Mouse (Mus musculus) splenic B cell, adult 2 months (primary cell): Measurements from ENCODE around the gene Dctn2.
"Not testable (repeated sequence)": the region's sequence is repeated elsewhere in the genome, so short reads cannot be mapped to it uniquely, and the experiment has no call there.

ENCODE experiments used
- DNase-seq: peaks from one replicate; pipeline ENCODE4 v3.0.0-alpha.2; 2011; ENCODE audit warnings: low read depth, low spot score
- H3K27me3 ChIP-seq: 2 replicates; pipeline ENCODE4 v1.6.1; 2012; ENCODE audit warnings: mild to moderate bottlenecking, low read length, moderate library complexity, mixed read lengths; ENCODE audit not compliant: control insufficient read depth, poor library complexity, insufficient read depth, severe bottlenecking
- H3K36me3 ChIP-seq: 2 replicates; pipeline ENCODE4 v1.6.1; 2012; ENCODE audit warnings: mild to moderate bottlenecking, low read length, moderate library complexity, mixed read lengths; ENCODE audit not compliant: control insufficient read depth, poor library complexity, insufficient read depth, severe bottlenecking

The Dctn2 gene

GRCm38 (mm10) chr10:127289573-127290191 is 23.5 kb downstream of the Dctn2 start:
- DNase-seq: peak; percentile 80
- peaks cover 4% of the 10 kb centered on the region for H3K36me3 ChIP-seq
- H3K27me3 ChIP-seq: no peaks in the 10 kb centered on the region

DNA sequence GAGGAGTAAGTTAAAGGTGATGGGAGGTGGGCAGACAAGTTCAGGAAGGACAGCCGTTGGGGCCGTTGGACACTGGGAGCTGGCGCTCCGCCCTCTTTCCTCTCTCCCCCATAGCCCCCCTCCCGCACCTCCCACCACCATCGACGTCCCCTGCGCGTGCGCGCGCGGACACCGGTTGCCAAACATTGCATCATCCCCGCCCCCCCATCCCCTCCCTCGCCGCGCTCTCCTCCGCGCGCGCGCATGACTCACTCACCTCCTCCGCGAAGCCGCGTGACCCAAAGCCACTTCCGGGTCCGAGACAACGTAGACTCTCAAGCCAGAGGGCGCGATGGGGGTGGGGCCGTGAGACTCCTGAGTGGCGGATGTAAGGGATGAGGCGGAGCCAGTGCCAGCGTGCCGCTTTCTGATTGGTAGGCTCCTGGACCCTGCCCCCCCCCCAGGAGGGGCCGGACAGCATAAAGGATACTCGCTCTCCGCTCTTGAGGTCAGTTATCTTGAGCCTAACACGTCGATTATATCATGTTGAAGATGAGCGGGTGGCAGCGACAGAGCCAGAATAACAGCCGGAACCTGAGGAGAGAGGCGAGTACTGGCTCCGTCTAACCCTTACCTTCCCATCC is 24.2 kb downstream of the Dctn2 start:
- peak; percentile 100 for DNase-seq
- Histone ChIP-seq H3K36me3 (peaks cover 3% of the 10 kb centered on the region), H3K27me3 (no peaks in the 10 kb centered on the region)

- no peaks in the 10 kb centered on the region for H3K27me3 ChIP-seq
Measured at GRCm38 (mm10) chr10:127290930-127291880, 25.0 kb downstream of the Dctn2 start.

GRCm38 (mm10) chr10:127291881-127292638 is 25.9 kb downstream of the Dctn2 start:
- H3K27me3 ChIP-seq: no peaks in the 10 kb centered on the region
- H3K36me3 ChIP-seq: peaks cover 7% of the 10 kb centered on the region
- no peak for DNase-seq

More at GRCm38 (mm10) chr10:127290930-127291880, 25.0 kb downstream of the Dctn2 start:
- DNase-seq: peak; percentile 69
- peaks cover 7% of the 10 kb centered on the region for H3K36me3 ChIP-seq

DNA sequence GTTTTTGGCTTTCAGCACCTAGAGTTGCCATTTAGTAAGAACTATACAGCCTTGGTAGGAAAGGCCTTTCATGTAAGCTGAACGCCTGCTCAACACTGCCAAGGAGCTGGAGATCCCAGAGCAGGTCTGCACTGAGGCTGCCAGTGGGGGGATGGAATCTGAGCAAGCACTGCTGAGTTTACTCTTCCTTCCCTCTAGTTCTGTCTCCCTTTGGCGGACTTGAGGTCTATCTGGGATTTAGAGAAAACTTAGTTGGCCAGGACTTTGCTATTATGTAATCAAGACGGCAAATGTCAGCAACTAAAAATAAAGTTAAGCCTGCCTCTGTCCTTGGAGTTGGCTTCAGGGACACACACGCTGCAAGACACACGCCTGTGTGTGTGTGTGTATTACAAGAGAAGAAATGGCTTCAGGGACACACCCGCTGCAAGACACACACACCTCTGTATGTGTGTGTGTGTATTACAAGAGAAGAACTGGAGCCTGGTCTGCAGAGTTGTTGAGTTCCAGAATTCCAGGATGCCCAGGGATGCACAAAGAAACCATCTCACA is 26.9 kb downstream of the Dctn2 start:
- DNase-seq: no peak
- Histone ChIP-seq H3K36me3 (peaks cover 14% of the 10 kb centered on the region), H3K27me3 (no peaks in the 10 kb centered on the region)

- Histone ChIP-seq H3K36me3 (peaks cover 14% of the 10 kb centered on the region), H3K27me3 (no peaks in the 10 kb centered on the region)
- no peak for DNase-seq
Measured at GRCm38 (mm10) chr10:127293590-127294113, 27.5 kb downstream of the Dctn2 start.

DNA sequence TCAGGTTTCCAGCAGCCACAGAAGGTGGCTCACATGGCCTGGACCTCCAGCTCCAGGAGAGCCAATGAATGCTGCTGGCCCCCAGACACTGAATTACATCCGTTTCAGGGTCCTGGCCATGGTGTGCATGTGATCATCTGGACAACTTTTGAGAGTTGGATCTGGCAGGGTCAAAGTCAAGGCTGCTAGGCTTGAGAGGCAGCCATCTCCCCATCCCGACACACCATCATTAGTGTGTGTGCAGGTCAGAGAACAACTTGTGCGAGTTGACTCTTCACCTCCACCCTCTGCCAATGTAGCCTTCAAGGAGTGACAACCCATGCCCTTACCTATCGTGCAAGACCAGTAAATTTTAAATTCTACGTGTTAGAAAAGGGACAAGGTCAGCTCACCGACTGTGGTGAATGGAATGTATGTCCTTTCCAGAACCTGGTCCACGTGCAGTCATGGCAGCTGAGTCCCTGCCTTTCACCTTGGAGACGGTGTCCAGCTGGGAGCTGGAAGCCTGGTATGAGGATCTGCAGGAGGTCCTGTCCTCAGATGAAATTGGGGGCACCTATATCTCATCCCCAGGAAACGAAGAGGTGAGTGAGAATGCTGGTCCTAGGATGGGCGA is 28.8 kb downstream of the Dctn2 start:
- H3K36me3 ChIP-seq: peaks cover 17% of the 10 kb centered on the region
- no peak for DNase-seq
- no peaks in the 10 kb centered on the region for H3K27me3 ChIP-seq

- no peaks in the 10 kb centered on the region for H3K27me3 ChIP-seq
- no peak for DNase-seq
Measured at GRCm38 (mm10) chr10:127295986-127296794, 30.0 kb downstream of the Dctn2 start.

DNA sequence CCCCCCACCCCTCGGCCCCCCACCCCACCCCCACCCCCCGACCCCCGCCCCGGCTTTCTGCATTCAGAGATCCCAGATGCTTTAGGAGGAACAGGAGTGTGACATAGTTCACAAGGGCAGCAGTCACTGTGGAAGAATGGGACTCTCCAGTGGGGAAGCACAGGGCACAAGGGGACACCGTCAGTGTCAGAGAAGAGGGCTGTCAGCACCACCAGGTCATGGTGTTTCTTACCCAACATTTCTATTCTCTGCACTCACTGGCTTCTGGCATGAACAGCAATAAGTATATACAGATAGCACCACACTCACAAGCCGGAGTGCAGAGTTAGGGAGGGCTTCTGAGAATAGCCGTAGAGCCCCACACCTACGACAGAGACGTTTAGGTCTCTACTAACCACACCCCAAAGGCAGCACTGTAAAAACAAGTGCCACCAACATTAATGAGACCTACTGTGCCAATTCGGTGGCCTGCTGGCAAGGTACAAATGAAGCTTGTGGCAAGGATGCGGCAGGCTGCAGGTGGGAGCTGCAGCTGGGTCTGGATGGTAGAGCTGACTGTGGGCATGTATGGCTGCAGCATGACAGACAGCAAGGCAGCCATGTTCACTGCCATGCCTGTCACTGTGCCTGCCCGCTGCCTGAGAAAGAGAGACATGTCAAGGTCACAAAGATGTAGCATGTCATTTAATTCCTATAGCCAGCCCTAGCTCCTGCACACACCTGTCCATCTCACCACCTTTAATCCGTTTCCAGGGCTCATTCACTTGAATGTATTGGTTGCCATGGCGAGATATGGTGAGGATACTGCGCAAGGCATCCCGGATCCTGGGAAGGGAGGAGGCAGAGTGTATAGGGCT is 31.1 kb downstream of the Dctn2 start:
- no peak for DNase-seq
- no peaks in the 10 kb centered on the region for H3K27me3 ChIP-seq

More at GRCm38 (mm10) chr10:127295986-127296794, 30.0 kb downstream of the Dctn2 start:
- peaks cover 17% of the 10 kb centered on the region for H3K36me3 ChIP-seq

GRCm38 (mm10) chr10:127300361-127300760 is 34.2 kb downstream of the Dctn2 start:
- DNase-seq: no peak
- Histone ChIP-seq H3K36me3 (peaks cover 20% of the 10 kb centered on the region), H3K27me3 (no peaks in the 10 kb centered on the region)

More for the DNA sequence above, 31.1 kb downstream of the Dctn2 start:
- H3K36me3 ChIP-seq: peaks cover 18% of the 10 kb centered on the region

DNA sequence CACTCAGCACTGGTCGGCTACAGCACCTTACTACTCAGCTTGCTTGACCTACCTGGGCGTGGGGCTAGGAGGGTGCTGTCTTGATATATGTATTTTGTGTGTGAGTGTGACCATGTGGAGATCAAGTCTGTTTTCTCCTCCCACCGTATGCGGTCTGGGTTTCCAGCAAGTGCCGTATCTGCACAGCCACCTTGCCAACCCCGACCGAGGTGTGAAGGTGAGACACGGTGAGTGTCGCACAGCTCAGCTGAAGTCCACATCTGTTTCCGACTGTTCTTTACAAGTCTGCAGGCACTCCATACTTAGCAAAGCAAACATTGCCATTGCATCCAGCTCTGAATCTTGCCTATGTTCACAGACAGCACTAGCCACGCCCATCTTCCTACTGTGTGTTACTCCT is 37.0 kb downstream of the Dctn2 start:
- peaks cover 7% of the 10 kb centered on the region for H3K36me3 ChIP-seq
- DNase-seq: no peak

GRCm38 (mm10) chr10:127309167-127309566 is 43.0 kb downstream of the Dctn2 start:
- not testable (repeated sequence) for H3K36me3 ChIP-seq, H3K27me3 ChIP-seq, DNase-seq

More for the DNA sequence above, 37.0 kb downstream of the Dctn2 start:
- H3K27me3 ChIP-seq: no peaks in the 10 kb centered on the region
